Mouse (Mus musculus): Measurements from ENCODE around the gene Crybg3.

GRCm38 (mm10) chr16:59610750-59611149 lies 10.0 kb upstream of the Crybg3 start:
- TF ChIP-seq CTCF (IDR thresholded peaks at IDR 0.05; ENCODE audit: extremely low read depth, insufficient read length, insufficient replicate concordance, low read depth, low read length): no peak
- TF ChIP-seq POLR2A (IDR thresholded peaks at IDR 0.05; ENCODE audit: low read depth, low read length): no peak
